Mouse (Mus musculus): Measurements from ENCODE around the gene Pdcl. TPM values are rescaled to one million over a fixed set of nuclear protein-coding genes. Genes with fewer than 3 reads are reported as not detected.

Gene Pdcl
- polyA plus RNA-seq, 1 experiment from 2014 or later, result 74.2 TPM

Other genes starting within 250 kb of the Pdcl start
- gene Olfr362, start 241.4 kb downstream of the Pdcl start, polyA plus RNA-seq (2015; fragmentation: Nextera tagmentation; extraction: Ambion mirVana), result not detected in 2 replicates
- gene Olfr364-ps1, start 220.0 kb downstream of the Pdcl start, polyA plus RNA-seq (2015; fragmentation: Nextera tagmentation; extraction: Ambion mirVana), result not detected in 2 replicates
- not detected in 2 replicates for gene Olfr365, start 171.1 kb downstream of the Pdcl start, polyA plus RNA-seq (2015; fragmentation: Nextera tagmentation; extraction: Ambion mirVana)
- not detected in 2 replicates for gene Olfr366, start 147.8 kb downstream of the Pdcl start, polyA plus RNA-seq (2015; fragmentation: Nextera tagmentation; extraction: Ambion mirVana)
- not detected in 2 replicates for gene Olfr368, start 32.8 kb downstream of the Pdcl start, polyA plus RNA-seq (2015; fragmentation: Nextera tagmentation; extraction: Ambion mirVana)
- 25.5 and 25.6 TPM in 2 replicates for gene Rc3h2, start 63.6 kb upstream of the Pdcl start, polyA plus RNA-seq (2015; fragmentation: Nextera tagmentation; extraction: Ambion mirVana)
- 8.9 and 9.3 TPM in 2 replicates for gene Zbtb26, start 83.8 kb upstream of the Pdcl start, polyA plus RNA-seq (2015; fragmentation: Nextera tagmentation; extraction: Ambion mirVana)
- gene Zbtb6, start 83.8 kb upstream of the Pdcl start, polyA plus RNA-seq (2015; fragmentation: Nextera tagmentation; extraction: Ambion mirVana), result 12.7 and 16.0 TPM in 2 replicates
- gene Rabgap1, start 83.9 kb upstream of the Pdcl start, polyA plus RNA-seq (2015; fragmentation: Nextera tagmentation; extraction: Ambion mirVana), result 61.9 and 63.8 TPM in 2 replicates
- 8.7 and 11.7 TPM in 2 replicates for gene Gpr21, start 157.0 kb upstream of the Pdcl start, polyA plus RNA-seq (2015; fragmentation: Nextera tagmentation; extraction: Ambion mirVana)

Measured in forebrain, embryonic 13.5 days (tissue).